Mouse (Mus musculus): Measurements from ENCODE around the gene Ubl3.

DNA sequence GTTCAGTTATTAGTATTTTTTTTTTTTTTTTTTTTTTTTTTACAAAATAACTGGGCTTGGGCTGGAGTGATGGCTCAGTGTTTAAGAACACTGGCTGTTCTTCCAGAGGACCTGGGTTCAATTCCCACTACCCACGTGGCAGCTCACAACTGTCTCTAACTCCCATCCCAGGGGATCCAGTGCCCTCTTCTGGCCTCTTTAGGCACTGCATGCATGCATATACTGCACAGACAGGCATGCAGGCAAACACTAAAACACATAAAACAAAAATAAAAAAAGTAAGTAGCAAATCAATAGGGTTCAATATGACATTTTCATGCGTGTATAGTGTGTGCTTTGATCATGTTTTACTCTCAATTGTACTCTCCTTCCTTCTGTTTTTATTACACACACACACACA lies 26.6 kb upstream of the Ubl3 start:
- no peak for TF ChIP-seq CTCF (IDR thresholded peaks at IDR 0.05; ENCODE audit: borderline replicate concordance, insufficient read depth, low read depth, low read length)
- no peak for TF ChIP-seq POLR2A (IDR thresholded peaks at IDR 0.05; ENCODE audit: borderline replicate concordance, insufficient read depth, low read length)

All from cerebellum, adult 2 months (tissue).